Mouse (Mus musculus) cerebellum, adult 2 months (tissue): ENCODE results near the gene Rangrf.

ENCODE experiments used
- CTCF ChIP-seq: fragments of 200-500 bp; IDR thresholded peaks from 2 replicates; pipeline ENCODE4 v1.5.1; 2011; ENCODE audit warnings: low read depth, mild to moderate bottlenecking, control low read depth, low read length, moderate library complexity, borderline replicate concordance; ENCODE audit not compliant: insufficient read depth
- POLR2A ChIP-seq: fragments of 200-500 bp; IDR thresholded peaks from 2 replicates; pipeline ENCODE4 v1.6.1; 2011; ENCODE audit warnings: low read length, control low read depth, borderline replicate concordance; ENCODE audit not compliant: insufficient read depth

DNA sequence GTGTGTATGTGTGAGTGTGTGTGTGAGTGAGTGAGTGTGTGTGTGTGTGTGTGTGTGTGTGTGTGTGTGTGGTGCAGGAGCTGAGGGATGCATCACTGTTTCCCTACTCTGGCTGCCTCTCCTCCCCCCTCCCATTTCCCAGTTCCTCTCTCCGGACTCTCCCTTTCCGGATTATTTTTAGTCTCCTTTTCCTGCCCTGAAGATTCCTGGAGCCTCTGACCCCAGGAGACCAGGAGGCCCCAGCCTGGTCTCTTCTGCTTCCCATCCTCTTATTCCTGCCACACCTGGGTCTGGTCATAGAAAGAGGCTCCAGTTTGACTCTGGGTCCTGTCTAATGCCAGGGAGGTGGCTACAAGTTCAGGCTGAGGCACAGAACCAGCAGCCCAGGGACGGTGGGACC, 18.9 kb downstream of the Rangrf start:
- TF ChIP-seq CTCF = no peak
- TF ChIP-seq POLR2A = no peak
